Mouse (Mus musculus) retina, embryonic 14.5 days (tissue): ENCODE results near the gene Erbin.

Experiments used
- DNase-seq: peaks from one replicate; pipeline ENCODE4 v3.0.0-alpha.2; 2015; ENCODE audit warnings: low spot score

Gene Erbin

GRCm38 (mm10) chr13:103910598-103910997 lies 9.7 kb downstream of the Erbin start:
- no peak for DNase-seq

DNA sequence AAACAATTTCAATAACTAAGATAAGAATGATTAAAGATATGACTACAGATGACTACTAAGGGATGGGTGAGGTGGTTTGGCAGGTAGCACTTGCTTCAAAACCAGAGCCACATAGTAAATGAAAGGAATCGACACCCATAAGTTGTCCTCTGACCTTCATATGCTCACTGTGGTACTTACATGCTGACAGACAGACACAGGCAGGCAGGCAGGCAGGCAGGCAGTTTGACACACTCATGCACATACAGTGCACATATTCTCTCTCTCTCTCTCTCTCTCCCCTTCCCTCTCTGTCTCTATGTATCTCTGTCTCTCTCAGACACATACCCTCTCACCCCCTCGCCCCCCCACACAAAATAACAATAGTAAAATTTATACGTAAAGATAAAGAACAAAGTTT lies 10.4 kb downstream of the Erbin start:
- no peak for DNase-seq

DNA sequence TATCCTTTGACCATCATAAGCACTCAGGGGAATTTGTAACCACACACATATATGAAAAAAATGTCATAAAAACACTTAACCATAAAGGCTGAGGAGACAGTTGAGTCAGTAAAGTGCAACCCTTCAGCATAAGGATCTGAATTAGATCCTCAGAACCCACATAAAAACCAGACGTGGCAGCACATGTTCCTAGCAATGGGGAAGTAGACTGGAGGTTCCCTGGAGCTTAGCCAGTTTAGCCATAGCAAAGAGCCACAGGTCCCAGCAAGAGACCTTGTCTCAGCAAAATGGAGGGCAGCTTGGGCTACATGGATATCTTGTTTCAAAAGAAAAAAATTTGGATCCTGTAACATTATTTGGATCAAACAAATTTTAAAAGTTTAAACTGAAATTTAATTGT lies 20.3 kb downstream of the Erbin start:
- no peak for DNase-seq

DNA sequence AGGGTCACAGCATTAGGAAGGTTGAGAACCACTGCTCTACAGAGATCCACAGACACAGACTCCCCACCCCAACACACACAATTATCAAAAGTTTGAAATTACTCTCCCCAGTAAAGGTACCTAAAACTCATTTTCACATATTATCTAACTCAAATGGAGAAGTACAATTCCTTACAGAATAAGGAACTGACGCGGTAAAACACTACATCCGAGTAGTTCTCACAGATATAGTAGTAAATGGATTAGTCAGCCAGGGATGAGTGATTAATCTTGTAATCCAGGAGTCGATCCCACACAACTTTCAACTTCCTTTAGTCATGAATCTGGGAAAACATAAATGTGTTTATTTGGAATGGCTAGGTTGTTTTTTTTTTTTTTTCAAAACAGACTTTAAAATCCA lies 22.7 kb downstream of the Erbin start:
- DNase-seq = no peak

DNA sequence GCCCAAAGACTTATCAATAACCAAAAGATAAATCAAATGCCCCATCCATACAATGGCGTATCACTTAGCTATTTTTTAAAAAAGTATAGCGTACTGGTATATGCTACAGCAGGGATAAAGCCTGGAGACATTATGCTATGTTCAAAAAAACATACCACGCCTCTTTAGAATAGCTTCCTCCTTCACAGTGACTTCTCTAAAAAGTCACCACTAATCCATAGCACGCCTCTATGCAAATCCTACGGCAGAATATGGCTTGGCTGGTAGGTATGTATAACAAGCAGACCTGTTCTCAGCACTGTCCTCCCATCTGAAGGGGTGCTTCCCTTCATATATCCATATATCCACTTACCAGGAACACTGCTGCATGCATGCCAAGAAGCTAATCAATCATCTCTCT lies 27.2 kb downstream of the Erbin start:
- no peak for DNase-seq

- DNase-seq = no peak
These were observed 30.3 kb downstream of the Erbin start for GRCm38 (mm10) chr13:103890038-103890437.

GRCm38 (mm10) chr13:103886503-103886902 lies 33.8 kb downstream of the Erbin start:
- DNase-seq = no peak

- DNase-seq = no peak
These were observed 39.1 kb downstream of the Erbin start for GRCm38 (mm10) chr13:103881200-103881599.

DNA sequence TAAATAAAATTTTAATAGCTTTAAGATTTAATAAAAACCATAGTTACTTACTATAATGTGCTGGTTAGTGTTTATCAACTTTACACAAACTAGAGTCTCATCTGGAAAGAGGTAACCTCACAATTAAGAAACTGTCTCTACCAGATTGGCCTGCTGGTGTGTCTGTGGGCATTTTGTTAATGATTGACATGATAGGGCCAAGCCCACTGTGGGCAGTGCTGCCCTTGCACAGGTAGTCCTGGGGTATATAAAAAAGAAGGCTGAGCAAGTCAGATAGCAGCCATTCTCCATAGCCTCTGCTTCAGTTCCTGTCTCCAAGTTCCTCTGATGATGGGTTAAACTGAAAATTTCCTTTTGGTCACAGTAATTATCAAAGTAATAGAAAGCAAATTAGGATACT lies 43.6 kb downstream of the Erbin start:
- no peak for DNase-seq

GRCm38 (mm10) chr13:103875823-103876514 lies 44.3 kb downstream of the Erbin start:
- DNase-seq = no peak

DNA sequence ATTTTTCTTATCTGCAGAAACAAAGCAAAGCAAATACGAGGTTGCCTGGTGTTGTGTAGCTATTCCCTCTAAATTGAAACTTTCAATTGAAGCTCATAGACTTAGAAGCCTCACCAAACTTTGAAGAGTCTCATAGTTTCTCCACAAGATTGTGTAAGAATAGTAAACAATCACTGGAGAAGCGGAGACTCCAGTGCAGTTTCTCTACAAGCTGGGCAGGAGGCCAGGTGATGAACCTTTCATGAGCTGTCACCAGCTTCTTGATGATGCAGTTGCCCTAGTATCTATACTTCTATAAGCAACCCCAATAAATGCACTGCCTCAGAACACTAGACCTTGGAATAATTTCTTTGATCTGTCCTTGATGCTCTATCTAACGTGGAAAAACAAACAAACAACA lies 49.5 kb downstream of the Erbin start:
- no peak for DNase-seq

GRCm38 (mm10) chr13:103870117-103870516 lies 50.2 kb downstream of the Erbin start:
- DNase-seq = no peak

- no peak for DNase-seq
These were observed 51.4 kb downstream of the Erbin start for GRCm38 (mm10) chr13:103868875-103869274.

DNA sequence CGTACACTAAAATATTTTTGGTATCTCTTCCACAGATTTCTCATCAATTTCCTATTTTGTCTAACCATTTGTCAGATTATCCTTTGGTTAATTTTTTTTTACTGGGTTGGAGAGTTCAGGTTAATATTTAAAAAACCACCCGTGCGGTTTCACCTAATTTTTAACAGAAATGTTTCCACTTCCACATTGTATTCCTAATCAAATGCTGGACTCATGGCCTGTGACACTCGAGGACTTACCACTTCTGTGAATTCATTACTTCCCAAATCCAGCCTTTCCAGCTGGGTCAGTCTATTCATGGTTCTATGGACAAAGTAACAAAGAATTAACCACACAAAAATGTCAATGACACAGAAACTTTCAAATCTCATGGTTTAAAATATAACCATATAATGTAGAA lies 58.3 kb downstream of the Erbin start:
- no peak for DNase-seq

- no peak for DNase-seq
These were observed 61.3 kb downstream of the Erbin start for GRCm38 (mm10) chr13:103859041-103859440.

DNA sequence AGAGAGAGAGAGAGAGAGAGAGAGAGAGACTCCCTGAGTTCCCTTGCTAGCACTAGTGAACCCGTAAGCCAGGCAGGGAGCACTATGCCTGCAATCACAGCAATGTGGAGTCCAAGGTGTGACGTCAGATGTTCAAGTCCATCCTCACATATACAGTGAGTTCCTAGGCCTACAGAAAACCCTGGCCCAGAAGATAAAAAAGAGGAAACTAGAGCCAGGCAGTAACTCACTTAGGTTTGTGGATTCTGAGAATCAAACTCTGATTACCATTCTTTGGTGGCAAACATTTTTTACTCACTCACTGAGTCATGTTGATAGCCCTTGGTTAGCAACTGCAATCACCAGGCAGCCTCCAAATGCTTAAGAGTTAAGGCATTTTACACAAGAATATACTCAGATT lies 72.7 kb downstream of the Erbin start:
- no peak for DNase-seq

DNA sequence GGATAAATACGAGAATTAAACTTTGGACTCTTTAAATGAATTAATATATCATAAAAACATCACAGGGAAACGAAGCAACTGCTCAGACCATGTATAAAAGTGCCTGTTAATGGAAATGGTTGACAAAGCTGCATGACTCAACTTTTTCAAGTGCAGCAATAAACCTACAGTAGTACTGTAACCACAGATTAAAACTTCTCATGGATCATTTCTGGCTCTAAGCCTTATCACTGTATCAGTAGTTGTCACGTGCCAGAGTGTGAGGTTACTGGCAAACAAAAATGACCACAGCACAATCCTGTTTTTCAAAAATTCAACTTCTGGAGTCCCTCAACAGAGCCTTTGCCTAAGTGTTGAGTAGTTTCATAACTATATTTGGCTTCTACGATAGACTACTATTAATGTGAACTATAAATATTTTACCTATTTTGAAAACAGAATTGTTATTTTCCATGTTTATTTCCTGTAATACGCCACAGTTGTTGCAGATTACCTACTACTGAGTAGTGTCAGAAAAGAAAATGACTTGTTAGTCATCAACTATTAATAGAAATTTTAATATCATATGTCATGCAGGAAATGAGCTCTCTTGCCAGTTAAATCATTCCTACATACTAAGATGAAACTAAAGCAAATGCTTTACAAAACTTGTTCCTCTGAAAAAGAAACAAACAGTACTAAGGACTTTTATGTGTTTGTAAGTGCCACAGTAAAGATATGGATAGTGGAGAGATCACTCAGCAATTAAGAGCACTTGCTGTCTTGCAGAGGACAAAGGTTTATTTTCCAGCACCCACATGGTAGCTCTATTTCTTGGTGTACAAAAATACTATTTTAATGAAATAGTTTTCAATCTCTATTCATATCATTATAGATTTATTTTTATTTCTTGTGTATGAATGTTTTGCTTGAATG lies 78.8 kb downstream of the Erbin start:
- no peak for DNase-seq

GRCm38 (mm10) chr13:103838619-103839018 lies 81.7 kb downstream of the Erbin start:
- no peak for DNase-seq

- no peak for DNase-seq
These were observed 90.6 kb downstream of the Erbin start for GRCm38 (mm10) chr13:103829623-103830135.

GRCm38 (mm10) chr13:103822270-103822669 lies 98.0 kb downstream of the Erbin start:
- no peak for DNase-seq

GRCm38 (mm10) chr13:103819377-103819776 lies 100.9 kb downstream of the Erbin start:
- DNase-seq = no peak

DNA sequence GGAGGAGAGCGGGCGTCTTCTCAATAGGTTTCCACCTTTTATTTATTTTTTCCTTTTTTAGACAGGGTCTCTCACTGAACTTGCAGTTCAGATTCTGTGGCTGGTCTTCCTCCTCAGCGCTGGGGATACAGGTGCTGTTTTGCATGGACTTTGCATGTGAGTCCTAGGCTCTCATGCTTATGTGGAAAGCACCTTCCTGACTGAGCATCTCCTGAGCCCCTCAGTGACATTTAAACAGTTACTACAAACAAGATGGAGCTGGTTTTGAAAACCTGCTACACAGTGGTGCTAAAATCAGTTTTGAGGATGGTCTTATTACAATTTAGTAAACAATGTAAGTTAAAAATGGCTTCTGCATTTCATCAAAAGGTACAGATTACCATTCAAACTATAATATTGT lies 102.4 kb downstream of the Erbin start:
- no peak for DNase-seq

DNA sequence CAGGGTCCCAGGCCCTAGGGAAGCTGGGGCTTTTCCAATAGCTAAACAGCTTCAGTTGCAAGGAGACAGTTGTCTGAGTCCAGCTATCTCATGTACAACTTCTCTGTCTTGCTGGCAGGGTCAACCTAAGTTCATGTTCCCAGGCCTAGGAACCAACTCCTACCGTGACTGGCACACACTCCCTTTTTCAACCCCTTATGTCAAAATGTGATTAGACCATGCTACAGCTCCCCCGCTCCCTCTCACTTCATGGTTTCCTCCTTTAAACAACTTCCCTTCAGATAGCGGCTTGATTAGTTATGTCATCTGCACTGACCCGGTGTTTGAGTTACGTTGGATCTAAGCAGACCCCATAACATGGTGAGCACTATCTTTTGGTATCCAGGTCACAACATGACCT lies 112.8 kb downstream of the Erbin start:
- no peak for DNase-seq
